In the genomic region with DNA sequence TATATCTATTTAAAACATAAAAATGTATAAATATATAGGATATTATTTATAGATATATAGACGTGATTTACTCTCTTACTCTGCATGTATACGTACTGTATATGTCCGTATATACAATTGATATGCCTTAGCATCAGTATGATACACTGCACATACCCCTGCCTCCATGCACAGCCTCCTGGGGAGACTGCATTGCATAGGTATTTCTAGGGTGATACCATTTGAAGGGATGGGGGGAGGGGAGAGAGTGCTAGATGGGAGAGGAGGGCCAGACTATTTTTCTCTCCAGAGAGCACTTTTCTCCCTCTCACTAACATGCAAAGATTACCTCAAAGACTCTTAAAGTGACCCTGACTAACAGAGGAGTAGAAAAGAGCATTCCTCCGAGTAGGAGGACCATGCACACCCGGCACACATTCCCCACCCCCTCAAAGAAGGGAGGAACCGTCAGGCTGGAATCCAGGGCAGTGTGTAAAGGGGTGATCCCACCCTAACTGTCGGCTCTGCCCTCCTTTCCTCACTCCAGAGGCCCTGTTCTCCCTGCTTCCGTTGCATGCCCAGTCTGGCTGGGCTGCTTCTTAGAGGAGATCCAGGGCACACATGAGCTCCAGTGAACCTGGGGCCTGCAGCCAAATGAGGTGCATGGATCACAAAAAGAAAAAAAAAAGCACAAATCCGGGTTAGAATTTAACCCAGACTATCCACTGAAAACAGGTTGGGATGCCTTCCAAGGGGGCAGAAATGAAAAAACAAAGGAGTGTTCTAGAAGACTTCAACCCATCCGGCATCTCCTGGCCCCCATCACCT, we compare ENCODE assay signal across 10 mouse cellular contexts. TPM values are rescaled to one million over a fixed set of nuclear protein-coding genes. Genes with fewer than 3 reads are reported as not detected.
DNase-seq lines count a peak whose midpoint lies in the region; ATAC-seq lines count a peak whose summit lies in the region.
"Had no signal": no experiment of that assay in that cellular context is flagged by ENCODE, and none has a peak within 500 bp of the region (broad histone marks: within the 10 kb centered on the region; RNA-seq: fewer than 3 reads in every experiment).

No protein-coding gene starts in this region.

- H3K27ac ChIP-seq in forebrain, embryonic 10.5 days = 0 out of 2 replicates have a peak overlapping the region, but pooled peaks have one; percentile 44
- H3K27ac ChIP-seq in kidney, embryonic 16.5 days (ENCODE audit: low read length) = peak overlapping the region; percentile 60
- H3K27ac ChIP-seq in midbrain, embryonic 13.5 days = no peak overlapping the region

- H3K27me3 ChIP-seq in forebrain, embryonic 10.5 days (ENCODE audit: poor library complexity, severe bottlenecking) = no peaks in the 10 kb centered on the region; the same call in 1 of the 2 replicates
- no peaks in the 10 kb centered on the region for H3K27me3 ChIP-seq in kidney, embryonic 16.5 days (ENCODE audit: insufficient read depth, low read length)
- H3K27me3 ChIP-seq in midbrain, embryonic 13.5 days = no peaks in the 10 kb centered on the region

- intact Hi-C loops in left cerebral cortex, postnatal 25 days (cut with DNase I) = no loop called here

- H3K9me3 ChIP-seq in forebrain, embryonic 10.5 days = no peaks in the 10 kb centered on the region; the same call in 1 of the 2 replicates
- H3K9me3 ChIP-seq in kidney, embryonic 16.5 days (ENCODE audit: low read length) = no peaks in the 10 kb centered on the region
- peaks cover 6% of the 10 kb centered on the region; the same call in 1 of the 2 replicates for H3K9me3 ChIP-seq in midbrain, embryonic 13.5 days

- no peak overlapping the region for H3K4me2 ChIP-seq in kidney, embryonic 16.5 days (replicated peaks; ENCODE audit: low read depth, low read length)
- H3K4me2 ChIP-seq in midbrain, embryonic 13.5 days (replicated peaks) = no peak overlapping the region

- H3K9ac ChIP-seq in kidney, embryonic 16.5 days (replicated peaks; ENCODE audit: low read length) = no peak overlapping the region
- no peak overlapping the region for H3K9ac ChIP-seq in midbrain, embryonic 13.5 days (replicated peaks)

- peak; percentile 81 for ATAC-seq in kidney, embryonic 16.5 days (ENCODE audit: low FRiP score, low TSS enrichment)
- peak; percentile 56; the same call in 1 of the 2 replicates for ATAC-seq in midbrain, embryonic 13.5 days

- DNase-seq in embryo, embryonic 11 days = peak; percentile 23
- DNase-seq in embryo, embryonic 9.5 days (ENCODE audit: extremely low spot score) = no peak
- no peak for DNase-seq in forebrain, embryonic 10.5 days (ENCODE audit: extremely low spot score, low spot score)
- no peak for DNase-seq in spleen, postnatal 14 days (ENCODE audit: low spot score in 2 of 2)
- no peak for DNase-seq in left cerebral cortex, postnatal 25 days (ENCODE audit: low spot score in 2 of 2)
- no peak for DNase-seq in cerebellum, adult 9-10 months
- DNase-seq: adrenal gland, postnatal 25 days; right cerebral cortex, postnatal 4 days had no signal

- H3K4me1 ChIP-seq in forebrain, embryonic 10.5 days = peaks cover 25% of the 10 kb centered on the region
- peaks cover 19% of the 10 kb centered on the region for H3K4me1 ChIP-seq in kidney, embryonic 16.5 days (ENCODE audit: insufficient read depth, low read length)
- peaks cover 22% of the 10 kb centered on the region for H3K4me1 ChIP-seq in midbrain, embryonic 13.5 days (replicated peaks)

- no peak overlapping the region for H3K4me3 ChIP-seq in forebrain, embryonic 10.5 days
- H3K4me3 ChIP-seq in kidney, embryonic 16.5 days (ENCODE audit: low read length) = no peak overlapping the region
- H3K4me3 ChIP-seq in midbrain, embryonic 13.5 days (replicated peaks) = no peak overlapping the region

- H3K36me3 ChIP-seq in forebrain, embryonic 10.5 days (replicated peaks) = peaks cover 12% of the 10 kb centered on the region
- peaks cover 8% of the 10 kb centered on the region for H3K36me3 ChIP-seq in kidney, embryonic 16.5 days (ENCODE audit: insufficient read depth, low read length)
- peaks cover 4% of the 10 kb centered on the region for H3K36me3 ChIP-seq in midbrain, embryonic 13.5 days

- WGBS in forebrain, embryonic 10.5 days = 28% methylated on average over 10 of the region's 10 CpGs
- 22% methylated on average over 10 of the region's 10 CpGs for WGBS in kidney, embryonic 16.5 days
- WGBS in midbrain, embryonic 13.5 days = 32% methylated on average over 10 of the region's 10 CpGs

RNA-seq across cellular contexts. Expression of a gene that starts 52.3 kb away (rescaled TPM):
- polyA plus RNA-seq in forebrain, embryonic 10.5 days (2016; fragmentation: Nextera tagmentation; extraction: Ambion mirVana) = 3.2 and 3.7 TPM in 2 replicates
- 5.7 and 6.0 TPM in 2 replicates for polyA plus RNA-seq in kidney, embryonic 16.5 days (2015; fragmentation: Nextera tagmentation; extraction: Ambion mirVana)
- 62.3 and 99.1 TPM in 2 replicates for polyA plus RNA-seq in midbrain, embryonic 13.5 days (2015; fragmentation: Nextera tagmentation; extraction: Ambion mirVana)
- 100 to 1,000 TPM; 188 to 230 TPM for total RNA-seq in left cerebral cortex, postnatal 25 days (2021)
